Mouse (Mus musculus) cerebellum, postnatal 36 days (tissue): ENCODE measurements around the gene Sfxn3.
A peak's percentile ranks its signal among the peaks of the same experiment; 100 is the strongest.

Experiments used
- DNase-seq, 2 experiments: peaks; one replicate each; pipeline ENCODE4 v3.0.0; 2021 to 2022; ENCODE audit warnings: mixed read lengths in 2 of 2

Sfxn3 gene

DNA sequence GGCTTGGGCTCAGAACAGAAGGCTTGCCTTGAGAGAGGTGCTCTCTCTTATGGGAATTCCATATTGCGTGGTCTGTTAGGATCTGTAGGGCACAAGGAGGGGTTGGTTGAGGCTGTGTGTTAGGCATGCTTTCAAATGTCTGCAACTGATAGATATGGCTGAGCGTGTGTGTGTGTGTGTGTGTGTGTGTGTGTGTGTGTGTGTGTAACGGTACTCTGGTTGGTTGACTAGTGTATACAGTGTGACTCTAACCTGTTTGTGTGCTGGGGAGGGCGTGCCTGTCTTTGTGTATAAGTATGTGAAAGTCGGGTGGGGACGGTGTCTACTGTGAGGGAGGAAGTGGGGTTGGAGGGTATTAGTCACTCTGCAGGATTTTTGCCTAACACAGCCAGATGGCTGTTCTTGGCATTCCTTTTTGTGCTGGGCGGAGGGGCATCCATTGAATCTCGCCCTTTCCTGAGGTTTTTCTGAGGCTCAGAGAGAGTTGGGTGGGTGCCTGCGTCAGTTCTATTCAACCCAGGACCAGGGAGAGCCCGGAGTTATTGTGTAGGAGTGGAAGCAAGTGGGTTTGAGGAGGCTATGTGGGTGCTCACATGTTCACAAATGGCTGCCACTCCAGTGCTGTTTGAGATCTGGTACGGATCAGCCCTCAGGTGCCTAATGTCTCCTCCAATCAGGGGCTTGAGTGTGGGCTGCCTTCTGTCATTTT, 786 bp downstream of the Sfxn3 start:
- DNase-seq, result peak; percentile 49 to 60

- no peak for DNase-seq
Measured at GRCm38 (mm10) chr19:45048644-45049365, 1.5 kb downstream of the Sfxn3 start.

DNA sequence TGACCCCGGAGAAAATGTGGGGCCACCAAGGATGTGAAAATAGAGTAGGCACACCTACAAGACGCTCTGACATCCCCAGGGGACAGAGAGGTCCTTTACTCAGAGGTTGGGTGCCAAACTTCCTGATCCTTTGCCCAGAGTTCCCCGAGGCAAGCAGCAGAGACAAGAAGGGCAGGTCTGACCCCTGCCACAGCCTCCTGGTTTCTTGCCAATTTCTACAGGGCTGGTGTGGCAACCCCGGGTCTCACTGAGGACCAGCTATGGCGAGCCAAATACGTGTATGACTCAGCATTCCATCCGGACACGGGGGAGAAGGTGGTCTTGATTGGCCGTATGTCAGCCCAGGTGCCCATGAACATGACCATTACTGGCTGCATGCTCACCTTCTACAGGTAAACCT, 2.2 kb downstream of the Sfxn3 start:
- no peak for DNase-seq

GRCm38 (mm10) chr19:45053451-45053850, 6.1 kb downstream of the Sfxn3 start:
- no peak for DNase-seq

DNA sequence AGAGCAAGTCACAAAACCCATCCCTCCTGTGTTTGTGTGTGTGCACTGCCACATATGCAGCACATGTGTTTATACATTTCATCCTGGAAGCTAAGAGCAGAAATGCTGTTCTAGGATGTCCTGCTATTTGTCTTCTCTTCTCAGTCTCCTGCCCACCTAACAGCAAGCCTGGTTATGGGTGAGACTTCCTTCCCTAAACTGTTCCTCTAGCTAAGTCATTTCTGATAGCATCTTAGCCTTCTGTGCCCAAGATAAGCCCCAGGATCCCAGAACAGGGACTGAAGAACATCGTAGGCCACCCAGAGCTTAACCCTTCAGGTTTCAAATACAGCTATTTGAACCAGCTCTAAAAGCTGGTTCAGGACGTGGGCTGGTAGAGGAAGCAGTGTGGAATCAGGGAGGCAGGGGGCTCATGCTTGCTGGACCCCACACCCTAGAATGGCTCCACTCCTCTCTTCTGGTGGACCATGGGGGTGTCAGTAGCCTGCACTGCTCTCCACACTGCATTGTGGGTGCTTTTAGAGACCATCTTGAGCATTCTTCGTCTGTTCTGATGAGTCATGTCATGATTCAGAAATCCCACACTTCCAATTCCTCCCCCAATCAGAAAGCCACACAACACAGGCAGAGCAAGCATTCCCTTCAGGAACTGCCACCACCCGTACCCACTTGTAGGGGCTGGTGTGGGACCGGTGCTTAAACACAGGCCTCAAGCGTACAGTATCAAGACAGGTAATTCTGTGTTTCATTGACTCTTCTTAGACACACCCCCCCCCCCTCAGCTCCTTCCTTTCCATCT, 7.8 kb downstream of the Sfxn3 start:
- DNase-seq, result no peak

- DNase-seq, result peak in 1 of 2 experiments; percentile 23
Measured at GRCm38 (mm10) chr19:45056364-45056763, 9.1 kb downstream of the Sfxn3 start.

- DNase-seq, result no peak
Measured at GRCm38 (mm10) chr19:45056908-45057698, 9.8 kb downstream of the Sfxn3 start.

GRCm38 (mm10) chr19:45057724-45058112, 10.4 kb downstream of the Sfxn3 start:
- no peak for DNase-seq

- DNase-seq, result peak; percentile 87 to 92
Measured at GRCm38 (mm10) chr19:45058113-45058839, 11.0 kb downstream of the Sfxn3 start.

GRCm38 (mm10) chr19:45058841-45059240, 11.5 kb downstream of the Sfxn3 start:
- DNase-seq, result no peak

DNA sequence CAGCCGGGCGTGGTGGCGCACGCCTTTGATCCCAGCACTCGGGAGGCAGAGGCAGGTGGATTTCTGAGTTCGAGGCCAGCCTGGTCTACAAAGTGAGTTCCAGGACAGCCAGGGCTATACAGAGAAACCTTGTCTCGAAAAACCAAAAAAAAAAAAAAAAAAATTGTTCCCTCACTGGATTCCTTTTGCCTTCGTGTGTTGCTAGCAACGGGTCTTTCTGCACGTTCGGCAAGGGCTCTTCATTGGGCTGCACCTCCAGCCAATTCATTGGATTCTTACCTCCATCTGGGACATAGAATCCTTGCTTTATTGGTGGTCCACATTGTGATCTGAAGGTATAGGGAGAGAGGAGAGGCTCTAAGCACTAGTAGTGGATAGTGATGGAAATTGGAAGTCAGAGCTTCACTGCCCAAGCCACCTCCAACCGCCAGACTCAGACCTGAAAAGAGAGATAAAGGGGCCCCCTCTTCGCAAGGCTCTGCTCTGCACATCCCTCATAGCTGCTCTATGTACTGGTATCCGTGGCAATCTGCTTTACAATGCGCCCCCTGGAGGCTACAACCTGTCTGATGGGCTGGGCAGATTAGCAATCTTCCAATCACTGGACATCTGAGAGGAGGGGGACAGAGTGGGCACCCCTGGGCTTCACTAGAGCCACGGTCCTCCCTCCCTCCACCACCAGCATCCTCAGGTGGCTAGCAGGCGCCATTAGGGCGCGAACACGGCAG, 16.4 kb downstream of the Sfxn3 start:
- DNase-seq, result peak; percentile 70 to 71

DNA sequence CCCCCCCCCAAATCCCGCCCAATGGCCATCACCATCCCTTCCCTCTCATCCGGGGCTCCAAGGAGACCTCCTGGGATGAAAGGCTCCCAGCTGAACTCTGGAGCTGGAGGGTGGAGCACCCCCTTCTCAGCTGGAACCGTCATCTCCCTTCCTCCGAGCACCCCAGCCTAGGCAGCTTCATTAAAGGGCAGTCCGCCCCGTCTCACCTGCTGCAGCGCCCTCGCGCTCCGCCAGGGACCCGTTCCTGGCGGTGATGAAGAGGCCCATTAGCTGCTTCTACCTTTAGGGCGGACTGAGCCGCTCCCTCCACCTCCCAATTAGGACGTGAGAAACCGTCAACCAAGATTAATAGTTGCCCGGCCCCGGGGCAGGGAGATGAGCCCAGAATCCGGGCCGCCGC, 17.9 kb downstream of the Sfxn3 start:
- no peak for DNase-seq

DNA sequence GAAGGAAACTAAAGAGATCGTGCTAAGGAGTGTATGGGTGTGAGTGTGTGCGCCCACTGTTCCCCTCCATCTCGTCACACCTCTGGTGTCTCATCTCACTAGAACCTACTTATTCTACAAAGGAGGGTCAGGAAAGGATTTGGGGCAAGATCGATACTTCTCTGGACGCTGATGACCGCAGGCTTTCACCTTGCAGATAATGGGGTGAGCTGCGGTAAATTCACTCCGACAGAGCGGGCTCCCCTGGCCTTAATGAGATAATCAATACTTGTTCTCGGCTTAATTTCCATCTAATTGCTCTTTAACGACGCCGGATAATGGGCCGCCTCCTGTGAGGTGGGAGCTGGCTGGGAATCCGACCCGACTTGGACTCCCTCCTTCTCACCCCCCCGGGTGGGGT, 19.9 kb downstream of the Sfxn3 start:
- DNase-seq, result no peak

GRCm38 (mm10) chr19:45067758-45068510, 20.6 kb downstream of the Sfxn3 start:
- DNase-seq, result no peak

- peak; percentile 79 to 85 for DNase-seq
Measured at GRCm38 (mm10) chr19:45073871-45074542, 26.7 kb downstream of the Sfxn3 start.

- DNase-seq, result peak; percentile 96 to 97
Measured at GRCm38 (mm10) chr19:45074580-45075322, 27.4 kb downstream of the Sfxn3 start, which contains the start of gene Kazald1. TSS of gene Kazald1 (plus strand) at chr19:45075241.

DNA sequence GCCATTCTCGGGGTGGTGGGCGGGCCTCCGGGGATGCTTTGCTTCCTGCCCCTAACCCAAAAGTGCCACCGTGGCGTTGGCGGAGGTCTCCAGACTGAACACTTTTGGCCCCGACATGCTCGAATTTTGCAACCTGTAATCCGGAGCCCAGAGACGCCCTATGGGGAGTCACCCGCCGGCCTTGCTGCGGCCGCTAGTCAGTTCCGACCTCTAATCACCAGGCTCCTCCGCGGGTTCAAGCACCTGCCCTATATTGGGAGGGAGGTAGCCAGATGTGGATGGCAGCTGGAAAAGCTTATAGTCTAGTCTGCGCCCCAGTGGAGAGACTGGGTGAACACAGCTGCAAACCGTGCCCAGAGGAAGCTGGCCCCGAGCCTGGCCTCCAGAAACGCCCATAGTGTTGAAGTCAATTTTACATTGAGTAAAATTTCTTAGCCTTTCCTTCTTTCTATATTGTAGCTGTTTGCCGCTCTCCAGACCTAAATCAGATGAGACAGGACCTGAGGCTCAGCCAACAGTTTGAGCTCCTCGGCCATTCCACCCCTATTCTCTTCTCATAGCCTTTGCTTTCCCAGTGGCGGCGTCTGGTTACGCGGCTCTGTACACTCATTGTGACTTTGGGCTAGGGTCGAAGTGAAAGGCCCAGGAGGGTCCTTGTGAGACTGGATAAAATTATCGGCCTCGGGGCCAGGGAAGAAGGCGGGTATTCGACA, 28.2 kb downstream of the Sfxn3 start:
- peak in 1 of 2 experiments; percentile 25 for DNase-seq

- DNase-seq, result no peak
Measured at GRCm38 (mm10) chr19:45076036-45076575, 28.8 kb downstream of the Sfxn3 start.
